Mouse (Mus musculus) liver, adult 2 months (tissue): ENCODE measurements around the gene Ptpn6. TPM values are rescaled to one million over a fixed set of nuclear protein-coding genes. Genes with fewer than 3 reads are reported as not detected.
A peak's percentile ranks its signal among the peaks of the same experiment; 100 is the strongest.

Source experiments
- DNase-seq: peaks from one replicate; pipeline ENCODE4 v3.0.0-alpha.2; 2011; ENCODE audit warnings: low read depth, low spot score; ENCODE audit errors: extremely low read depth
- H3K27ac ChIP-seq: fragments of 200-500 bp; replicated peaks from 2 replicates; pipeline ENCODE4 v1.5.1; 2012; ENCODE audit warnings: low read depth, mild to moderate bottlenecking, control low read depth, inconsistent platforms, low read length; ENCODE audit not compliant: insufficient read depth
- H3K27me3 ChIP-seq: fragments of 200-500 bp; 2 replicates; pipeline ENCODE4 v1.6.1; 2012; ENCODE audit warnings: mild to moderate bottlenecking, moderate library complexity, low read length, inconsistent platforms; ENCODE audit not compliant: control insufficient read depth, insufficient read depth
- H3K36me3 ChIP-seq: fragments of 200-500 bp; 2 replicates; pipeline ENCODE4 v1.6.1; 2012; ENCODE audit warnings: low read length, inconsistent platforms; ENCODE audit not compliant: control insufficient read depth, insufficient read depth
- H3K4me1 ChIP-seq: fragments of 200-500 bp; 2 replicates; pipeline ENCODE4 v1.6.1; 2011; ENCODE audit warnings: low read length; ENCODE audit not compliant: control insufficient read depth, insufficient read depth
- H3K4me3 ChIP-seq: fragments of 200-500 bp; 2 replicates; pipeline ENCODE4 v1.5.1; 2011; ENCODE audit warnings: low read depth, mild to moderate bottlenecking, control low read depth, low read length, moderate library complexity; ENCODE audit not compliant: insufficient read depth
- H3K79me2 ChIP-seq: fragments of 200-500 bp; 2 replicates; pipeline ENCODE4 v1.6.1; 2012; ENCODE audit warnings: inconsistent platforms, mild to moderate bottlenecking, low read length, moderate library complexity; ENCODE audit not compliant: control insufficient read depth, insufficient read depth
- H3K9ac ChIP-seq: fragments of 200-500 bp; 2 replicates; pipeline ENCODE4 v1.6.1; 2012; ENCODE audit warnings: low read depth, mild to moderate bottlenecking, control low read depth, inconsistent platforms, low read length
- CTCF ChIP-seq: fragments of 200-500 bp; IDR thresholded peaks from 2 replicates; pipeline ENCODE4 v1.5.1; 2011; ENCODE audit warnings: low read depth, low read length, control low read depth
- POLR2A ChIP-seq: fragments of 200-500 bp; IDR thresholded peaks from 2 replicates; pipeline ENCODE4 v1.6.1; 2011; ENCODE audit warnings: low read length, control low read depth; ENCODE audit not compliant: insufficient read depth; ENCODE audit errors: extremely low read depth
- WGBS: fragments of 180-500 bp; shearing (Covaris S2); methylation state at CpG from one replicate; pipeline ENCODE4 v1.1.7; 2018; 5-methylcytosine and 5-hydroxymethylcytosine counted together
- polyA plus RNA-seq: library from polyadenylated mRNA; depleted of rRNA; stranded (reverse); fragments of >200 nt; gene quantifications from 2 replicates; pipeline ENCODE4 v1.2.3, GENCODE M21; 2012
- total RNA-seq: library from RNA; depleted of rRNA; stranded (reverse); fragments of >200 nt; gene quantifications from 2 replicates; pipeline ENCODE4 v1.2.3, GENCODE M21; 2014

The Ptpn6 gene
- total and polyA plus RNA-seq, 2 experiments: 17.8 to 19.7 TPM

DNA sequence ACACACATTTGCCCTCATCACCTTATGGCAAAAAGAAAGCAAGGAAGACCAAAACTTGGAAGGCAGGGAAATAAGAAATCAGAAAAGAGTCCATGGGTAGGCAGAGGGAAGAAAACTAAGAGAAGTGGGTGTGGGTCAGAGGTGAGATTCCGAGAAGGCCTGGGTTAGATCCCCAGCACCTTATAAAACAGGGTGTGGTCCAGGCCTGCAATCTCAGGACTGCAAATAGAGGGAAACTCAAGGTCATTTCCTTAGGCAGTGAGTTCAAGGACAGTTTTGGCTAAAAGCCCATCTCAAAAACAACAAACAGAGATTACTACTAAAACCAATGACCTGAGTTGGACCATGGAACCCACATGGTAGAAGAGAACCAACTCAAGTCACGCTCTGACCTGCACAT lies 15.3 kb upstream of the Ptpn6 start:
- 39% methylated on average over 2 of the region's 2 CpGs for WGBS
- no peak overlapping the region for H3K27ac ChIP-seq

GRCm38 (mm10) chr6:124750405-124750804 lies 11.9 kb upstream of the Ptpn6 start:
- no peak for DNase-seq
- H3K79me2 ChIP-seq: peaks cover 25% of the 10 kb centered on the region
- H3K4me1 ChIP-seq: peaks cover 22% of the 10 kb centered on the region
- no peak overlapping the region for H3K27ac ChIP-seq
- H3K27me3 ChIP-seq: no peaks in the 10 kb centered on the region
- H3K36me3 ChIP-seq: peaks cover 2% of the 10 kb centered on the region
- WGBS: 56% methylated on average over 8 of the region's 8 CpGs
- H3K9ac ChIP-seq: no peak overlapping the region
- no peak overlapping the region for H3K4me3 ChIP-seq
- no peak for TF ChIP-seq POLR2A
- no peak for TF ChIP-seq CTCF

More for the DNA sequence above, 15.3 kb upstream of the Ptpn6 start:
- Histone ChIP-seq H3K4me1 (peaks cover 37% of the 10 kb centered on the region), H3K79me2 (peaks cover 38% of the 10 kb centered on the region), H3K36me3 (peaks cover 2% of the 10 kb centered on the region; the same call in 1 of the 2 replicates), H3K27me3 (no peaks in the 10 kb centered on the region), H3K9ac (no peak overlapping the region), H3K4me3 (no peak overlapping the region)
- no peak for TF ChIP-seq CTCF
- TF ChIP-seq POLR2A: no peak
- peak; percentile 88 for DNase-seq

DNA sequence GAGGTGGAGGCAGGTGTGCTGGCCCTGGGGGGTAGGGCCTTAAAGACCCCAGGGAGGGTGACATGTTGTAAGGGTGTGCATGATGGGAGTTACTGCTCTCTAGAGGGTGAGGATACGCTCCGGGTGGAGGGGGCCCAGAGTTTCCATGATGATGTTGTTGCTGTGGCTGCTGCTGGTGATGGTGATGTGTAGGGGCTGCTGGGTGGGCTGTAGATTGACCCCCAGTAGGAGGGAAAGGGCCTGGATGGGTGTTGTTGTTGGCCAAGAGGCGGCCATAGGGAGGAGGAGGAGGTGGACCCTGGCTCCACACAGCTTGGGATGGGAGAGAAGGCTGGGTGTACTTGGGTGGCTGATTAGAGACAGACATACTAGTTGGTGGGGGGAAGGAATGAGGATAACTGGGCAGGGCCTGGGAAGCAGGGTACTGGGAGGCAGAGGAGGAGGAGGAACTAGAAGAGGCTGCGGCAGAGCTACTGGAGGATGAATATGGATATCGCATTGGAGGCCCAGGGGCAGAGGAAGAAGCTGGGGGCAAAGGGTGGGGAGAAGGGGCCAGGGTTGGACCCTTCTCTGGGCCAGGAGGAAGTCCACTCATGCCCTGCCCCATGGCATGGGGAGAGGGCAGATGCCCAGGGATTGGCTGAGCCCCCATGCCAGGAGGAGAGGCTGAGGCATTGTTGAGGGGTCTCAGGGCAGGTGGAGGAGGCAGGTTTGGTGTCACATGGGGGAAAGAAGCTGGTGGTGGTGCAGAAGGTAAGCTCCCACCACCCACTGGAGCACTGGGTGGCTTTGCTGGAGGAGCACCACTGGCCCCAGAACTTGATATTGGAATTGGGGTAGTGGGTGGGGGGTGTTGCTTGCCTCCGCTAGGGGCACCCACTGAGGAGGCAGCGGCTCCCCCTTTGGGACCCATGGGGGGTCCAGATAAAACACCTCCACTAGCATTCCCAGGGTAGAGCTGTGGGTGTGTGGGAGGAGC lies 8.4 kb upstream of the Ptpn6 start:
- no peaks in the 10 kb centered on the region for H3K27me3 ChIP-seq
- no peaks in the 10 kb centered on the region; the same call in 1 of the 2 replicates for H3K36me3 ChIP-seq
- no peak overlapping the region for H3K27ac ChIP-seq
- no peak overlapping the region for H3K4me3 ChIP-seq
- H3K79me2 ChIP-seq: peaks cover 4% of the 10 kb centered on the region; the same call in 1 of the 2 replicates
- no peak for DNase-seq
- no peak for TF ChIP-seq CTCF
- no peak for TF ChIP-seq POLR2A
- H3K4me1 ChIP-seq: peaks cover 5% of the 10 kb centered on the region
- H3K9ac ChIP-seq: no peak overlapping the region
- WGBS: 98% methylated on average over 7 of the region's 7 CpGs

DNA sequence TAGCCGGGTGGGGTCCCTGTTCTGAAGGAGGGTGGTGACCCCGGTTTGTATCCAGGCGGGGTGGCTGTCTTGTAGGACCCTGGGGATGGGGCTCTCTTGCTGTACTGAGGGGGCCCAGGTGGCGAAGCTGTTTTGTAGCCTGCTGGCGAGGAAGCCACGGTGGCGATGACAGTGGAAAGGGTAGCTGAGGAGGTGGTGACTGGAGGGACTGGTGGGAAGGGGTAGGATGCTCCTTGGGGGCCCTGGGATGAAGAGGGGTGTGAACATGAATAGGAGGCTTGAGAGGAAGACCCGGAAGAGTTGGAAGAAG lies 7.7 kb upstream of the Ptpn6 start:
- Histone ChIP-seq H3K36me3 (no peaks in the 10 kb centered on the region; the same call in 1 of the 2 replicates), H3K27ac (peak overlapping the region; percentile 50; the same call in 1 of the 2 replicates), H3K4me1 (peaks cover 6% of the 10 kb centered on the region), H3K9ac (peak overlapping the region; percentile 85), H3K27me3 (no peaks in the 10 kb centered on the region), H3K79me2 (peaks cover 2% of the 10 kb centered on the region; the same call in 1 of the 2 replicates), H3K4me3 (peak overlapping the region; percentile 65)
- DNase-seq: no peak
- TF ChIP-seq CTCF: no peak
- no peak for TF ChIP-seq POLR2A
- 41% methylated on average over 8 of the region's 8 CpGs for WGBS

DNA sequence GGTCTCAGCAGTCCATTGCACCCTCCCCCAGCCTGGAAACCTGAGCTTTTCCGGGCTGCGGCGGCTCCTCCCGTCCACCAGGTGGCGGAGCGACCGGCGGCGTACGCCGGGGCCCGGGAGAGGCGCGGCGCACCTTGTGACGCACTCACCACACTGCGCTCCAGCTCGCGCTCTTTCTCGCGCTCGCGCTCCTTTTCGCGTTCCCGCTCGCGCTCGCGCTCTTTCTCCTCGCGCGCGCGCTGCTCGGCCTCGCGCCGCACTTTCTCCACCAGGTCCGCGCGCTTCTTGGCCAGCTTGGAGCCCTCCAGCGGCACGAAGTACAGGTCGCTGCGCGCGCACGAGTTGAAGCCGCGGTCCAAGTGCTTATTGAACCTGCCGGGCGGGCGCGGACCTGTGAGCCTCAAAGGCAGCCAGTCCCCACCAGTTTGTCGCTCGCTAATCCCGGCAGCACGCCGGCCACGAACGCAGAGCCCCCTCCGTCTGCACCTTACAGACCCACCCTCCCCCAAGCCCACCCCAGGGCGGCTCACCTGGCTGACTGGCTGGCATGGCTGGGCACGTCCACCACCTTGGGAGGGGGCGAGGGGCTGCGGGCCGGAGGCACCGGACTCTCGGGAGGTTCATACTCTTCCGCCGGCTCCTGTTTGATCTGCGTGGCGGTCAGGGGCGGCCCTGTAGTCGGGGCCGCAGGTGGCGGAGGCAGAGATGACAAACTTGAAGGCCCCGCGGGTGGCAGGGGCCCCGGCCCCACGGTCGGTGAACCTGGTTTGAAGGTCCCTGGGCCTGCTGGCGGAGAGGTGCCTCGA lies 7.2 kb upstream of the Ptpn6 start:
- H3K36me3 ChIP-seq: no peaks in the 10 kb centered on the region; the same call in 1 of the 2 replicates
- H3K9ac ChIP-seq: peak overlapping the region; percentile 85
- 1% methylated on average over 83 of the region's 85 CpGs for WGBS
- H3K27ac ChIP-seq: peak overlapping the region; percentile 50
- peak; percentile 90 for DNase-seq
- peaks cover 6% of the 10 kb centered on the region for H3K4me1 ChIP-seq
- TF ChIP-seq CTCF (peak; percentile 81), POLR2A (0 out of 2 replicates have a peak, but pooled peaks have one; percentile 31)
- H3K79me2 ChIP-seq: no peaks in the 10 kb centered on the region
- peak overlapping the region; percentile 65 for H3K4me3 ChIP-seq
- H3K27me3 ChIP-seq: no peaks in the 10 kb centered on the region
